Mouse (Mus musculus): Measurements from ENCODE around the gene Slc31a2.

DNA sequence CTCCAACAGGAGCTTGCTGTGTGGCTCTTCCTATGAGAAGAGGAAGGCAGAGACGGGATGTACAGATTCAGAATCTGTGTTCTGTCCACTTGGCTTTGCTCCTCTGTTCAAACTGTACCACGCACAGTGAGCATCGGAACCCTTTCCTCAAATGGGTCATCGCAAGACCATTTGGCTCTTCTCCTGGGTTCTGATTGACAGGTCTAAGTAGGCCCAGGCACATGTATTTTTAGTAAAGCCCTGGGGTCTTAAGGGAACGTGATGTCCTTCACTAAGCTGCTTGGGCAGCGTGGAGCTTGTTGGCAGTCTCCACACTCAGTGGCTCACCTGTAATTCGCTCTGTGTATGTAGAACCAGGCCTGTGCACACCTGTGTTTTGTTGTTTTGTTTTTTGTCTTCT, 26.9 kb downstream of the Slc31a2 start:
- no peak for TF ChIP-seq CTCF (IDR thresholded peaks at IDR 0.05; ENCODE audit: low read depth, low read length)
- TF ChIP-seq GATA1 (IDR thresholded peaks at IDR 0.05; ENCODE audit: borderline replicate concordance, low read length), result no peak
- TF ChIP-seq TAL1 (conservative IDR thresholded peaks at IDR 0.05; ENCODE audit: low read depth, low read length), result no peak

All from G1E (cell line).